Mouse (Mus musculus): ENCODE measurements around the gene Kit.

DNA sequence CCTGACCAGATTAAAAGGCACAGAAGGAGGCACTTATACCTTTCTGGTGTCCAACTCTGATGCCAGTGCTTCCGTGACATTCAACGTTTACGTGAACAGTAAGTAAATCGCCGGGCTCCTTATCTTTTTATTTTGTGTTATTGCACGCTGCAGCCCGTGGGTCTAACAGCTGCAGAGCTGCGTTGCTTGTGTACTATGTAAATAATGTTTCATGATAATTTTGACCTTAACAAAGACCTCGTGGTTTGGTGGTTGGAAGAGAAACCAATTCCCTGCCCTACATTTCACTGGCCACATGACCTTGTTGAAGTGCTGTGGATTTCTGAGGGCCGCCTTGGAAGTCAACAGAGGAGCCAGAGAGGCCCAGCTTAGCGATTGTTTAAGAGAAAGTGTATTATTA is 48.3 kb downstream of the Kit start:
- no peak for TF ChIP-seq CTCF (IDR thresholded peaks at IDR 0.05; ENCODE audit: low read depth)
- no peak for TF ChIP-seq EP300 (IDR thresholded peaks at IDR 0.05; ENCODE audit: low read depth)
